Mouse (Mus musculus) layer of hippocampus, postnatal 36 days (tissue): ENCODE measurements around the gene Slc26a10. TPM values are rescaled to one million over a fixed set of nuclear protein-coding genes. Genes with fewer than 3 reads are reported as not detected.
A peak's percentile ranks its signal among the peaks of the same experiment; 100 is the strongest.
"Not testable (repeated sequence)": the region's sequence is repeated elsewhere in the genome, so short reads cannot be mapped to it uniquely, and the experiment has no call there.

ENCODE experiments used
- DNase-seq, 2 experiments: peaks; one replicate each; pipeline ENCODE4 v3.0.0; 2022
- total RNA-seq, 2 experiments: library from RNA; stranded (reverse); gene quantifications; 2 replicates each; pipeline ENCODE4 v1.2.3; 2021

Gene Slc26a10
- total RNA-seq, 2 experiments from 2014 or later: 15.6 to 27.2 TPM

DNA sequence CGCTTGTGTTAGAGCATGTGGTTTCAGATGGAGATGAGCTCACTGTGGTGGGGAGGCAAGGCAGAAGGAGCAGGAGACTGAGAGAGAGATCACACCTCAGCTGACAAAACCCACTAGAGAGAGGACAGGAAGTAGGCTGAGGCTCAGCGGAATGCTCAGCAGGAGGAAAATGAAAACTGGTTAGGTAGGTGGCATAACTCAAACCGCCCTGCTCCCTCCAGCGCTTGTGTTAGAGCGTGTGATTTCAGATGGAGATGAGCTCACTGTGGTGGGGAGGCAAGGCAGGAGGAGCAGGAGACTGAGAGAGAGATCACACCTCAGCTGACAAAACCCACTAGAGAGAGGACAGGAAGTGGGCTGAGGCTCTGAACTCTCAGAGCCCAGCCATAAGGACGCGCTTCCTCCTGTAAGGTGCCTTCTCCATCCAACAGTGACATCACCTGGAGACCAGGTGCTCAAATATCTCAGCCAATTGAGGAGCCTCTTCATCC, 17.6 kb downstream of the Slc26a10 start:
- not testable (repeated sequence) for DNase-seq

DNA sequence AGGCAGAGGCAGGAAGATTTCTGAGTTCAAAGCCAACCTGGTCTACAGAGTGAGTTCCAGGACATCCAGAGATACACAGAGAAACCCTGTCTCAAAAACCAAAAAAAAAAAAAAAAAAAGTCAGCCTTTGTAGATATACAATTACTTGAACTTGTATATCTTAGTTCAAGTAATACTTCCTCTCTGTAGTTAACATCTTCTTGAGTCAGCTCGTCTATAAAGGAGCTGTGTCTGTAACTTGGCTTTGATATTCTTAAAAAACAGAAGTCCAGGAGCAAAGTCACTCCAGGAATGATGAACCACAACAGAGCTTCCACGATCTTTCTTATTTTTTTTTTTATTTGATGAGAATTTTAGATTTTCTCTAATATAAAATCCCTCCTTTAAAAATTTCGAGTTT, 19.7 kb downstream of the Slc26a10 start:
- DNase-seq: no peak

GRCm38 (mm10) chr10:127160081-127160480, 20.4 kb downstream of the Slc26a10 start:
- peak in 1 of 2 experiments; percentile 9 for DNase-seq

GRCm38 (mm10) chr10:127158471-127158870, 22.0 kb downstream of the Slc26a10 start:
- DNase-seq: no peak

GRCm38 (mm10) chr10:127156511-127156910, 23.9 kb downstream of the Slc26a10 start:
- DNase-seq: no peak

DNA sequence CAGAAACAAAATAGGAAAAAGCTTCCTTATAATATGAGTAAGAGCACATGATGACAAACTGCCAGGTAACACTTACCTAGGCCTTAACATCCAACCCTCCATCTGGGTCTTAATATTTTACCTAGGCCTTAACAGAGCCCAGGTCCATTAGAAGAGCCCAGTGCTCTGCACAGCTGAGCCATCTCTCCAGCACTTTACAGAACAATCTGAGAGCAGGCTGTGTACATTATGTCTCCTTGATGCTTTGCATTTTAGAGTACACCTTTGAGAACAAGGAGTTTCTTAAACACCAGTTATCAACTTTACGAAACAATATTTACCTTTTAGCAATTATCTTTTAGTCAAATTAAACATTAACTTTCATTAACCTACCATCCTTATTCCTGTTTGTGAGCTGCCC, 24.4 kb downstream of the Slc26a10 start:
- DNase-seq: no peak

DNA sequence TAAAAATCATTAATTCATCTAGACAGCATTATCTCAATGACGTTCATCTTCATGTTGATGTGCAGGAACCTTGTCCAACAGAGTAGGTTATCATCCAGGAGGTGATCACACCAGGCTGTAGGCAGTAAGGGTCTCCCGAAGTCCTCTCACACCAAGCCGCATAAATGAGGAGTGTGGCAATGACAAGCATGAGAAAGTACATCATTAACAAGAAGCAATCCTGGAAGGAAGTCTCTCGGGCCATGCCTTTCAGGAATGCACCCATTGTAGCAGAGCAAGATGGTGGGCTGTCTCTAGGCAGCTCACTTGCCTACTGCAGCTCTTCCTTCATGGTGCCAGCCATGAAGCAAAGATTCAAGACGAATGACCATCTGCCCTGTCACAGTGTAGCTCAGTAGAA, 25.8 kb downstream of the Slc26a10 start:
- no peak for DNase-seq

GRCm38 (mm10) chr10:127154241-127154640, 26.2 kb downstream of the Slc26a10 start:
- no peak for DNase-seq

GRCm38 (mm10) chr10:127153323-127153722, 27.1 kb downstream of the Slc26a10 start:
- no peak for DNase-seq

GRCm38 (mm10) chr10:127152556-127152955, 27.9 kb downstream of the Slc26a10 start:
- DNase-seq: not testable (repeated sequence)

- DNase-seq: not testable (repeated sequence)
These were observed 29.2 kb downstream of the Slc26a10 start for GRCm38 (mm10) chr10:127151233-127151632.

- DNase-seq: no peak
These were observed 30.0 kb downstream of the Slc26a10 start for GRCm38 (mm10) chr10:127150471-127150872.

- no peak for DNase-seq
These were observed 33.3 kb downstream of the Slc26a10 start for GRCm38 (mm10) chr10:127147135-127147534.

- DNase-seq: no peak
These were observed 35.1 kb downstream of the Slc26a10 start for GRCm38 (mm10) chr10:127145303-127145702.

- no peak for DNase-seq
These were observed 35.9 kb downstream of the Slc26a10 start for GRCm38 (mm10) chr10:127144536-127144935.

- DNase-seq: no peak
These were observed 37.2 kb downstream of the Slc26a10 start for GRCm38 (mm10) chr10:127143228-127143627.

DNA sequence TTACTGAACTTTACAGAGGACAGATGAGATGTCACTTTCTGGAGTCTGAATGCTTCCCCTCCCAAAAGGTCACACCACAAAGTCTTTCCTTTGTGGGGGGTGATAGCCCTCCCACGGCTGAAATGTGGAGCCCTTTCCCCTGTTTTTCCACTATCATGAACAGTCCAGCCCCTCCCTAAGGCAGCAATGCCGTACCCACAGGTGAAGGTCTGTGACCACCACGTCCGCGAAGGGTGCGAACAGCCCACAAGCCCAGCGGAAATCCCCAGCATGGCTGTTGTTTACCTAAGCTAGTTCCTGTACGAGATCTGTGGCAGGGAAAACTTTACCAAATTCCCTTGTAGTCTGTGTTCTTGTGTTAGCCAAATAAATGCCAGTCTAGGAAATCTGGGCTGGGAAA, 38.9 kb downstream of the Slc26a10 start:
- no peak for DNase-seq

DNA sequence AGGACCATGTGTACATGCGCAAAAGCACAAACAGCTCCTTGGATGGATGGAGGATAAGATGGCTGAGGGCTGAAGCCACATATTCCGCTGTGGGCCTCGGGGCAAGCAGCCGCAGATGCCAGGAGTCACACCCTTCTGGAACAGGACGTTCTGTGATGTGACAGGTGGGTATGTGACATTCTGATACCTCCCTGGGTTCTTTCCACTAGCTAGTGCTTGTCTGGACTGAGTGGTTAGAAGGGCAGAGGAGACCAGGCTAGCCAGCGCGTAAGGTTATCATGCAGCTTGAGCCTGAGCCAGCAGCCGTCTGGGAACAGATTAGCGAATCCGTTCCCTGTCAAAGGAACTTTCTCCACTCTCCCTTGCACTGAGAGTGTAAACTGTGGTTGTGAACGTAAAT, 39.5 kb downstream of the Slc26a10 start:
- no peak for DNase-seq

DNA sequence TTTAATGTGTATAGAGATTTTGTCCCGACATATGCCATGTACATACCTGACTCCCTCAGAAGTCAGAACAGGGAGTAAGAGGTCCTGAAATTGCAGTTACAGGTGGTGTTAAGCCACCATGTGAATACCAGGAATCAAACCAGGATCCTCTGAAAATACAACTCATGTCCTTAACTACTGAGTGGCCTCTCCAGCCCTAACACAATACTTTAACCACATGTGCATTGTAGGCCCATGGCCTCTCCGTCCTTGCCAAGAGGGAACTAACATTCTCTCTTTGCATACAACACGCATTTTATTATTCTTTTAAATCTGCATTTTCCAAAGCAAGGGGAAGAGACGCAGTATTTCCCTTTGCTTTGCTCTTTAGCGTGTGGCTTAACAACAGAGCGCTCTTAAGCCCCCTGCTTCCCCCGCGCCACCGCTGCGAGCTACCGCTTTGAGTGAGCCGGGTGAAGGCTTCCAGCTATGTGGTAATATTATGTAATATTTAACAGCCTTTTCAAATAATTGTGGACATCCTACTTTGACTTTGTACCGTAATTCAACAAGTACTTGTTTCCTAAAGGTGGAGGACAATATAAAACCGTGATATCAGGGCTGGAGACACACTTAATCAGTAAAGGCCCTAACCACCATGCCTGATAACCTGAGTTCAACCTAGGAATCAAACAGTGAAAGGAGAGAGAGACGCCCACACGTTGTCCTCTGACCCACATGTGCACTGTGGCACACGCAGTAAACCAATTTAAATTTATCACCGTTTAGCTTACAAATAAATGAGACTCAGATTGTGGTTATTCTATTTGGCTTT, 41.9 kb downstream of the Slc26a10 start:
- DNase-seq: no peak

DNA sequence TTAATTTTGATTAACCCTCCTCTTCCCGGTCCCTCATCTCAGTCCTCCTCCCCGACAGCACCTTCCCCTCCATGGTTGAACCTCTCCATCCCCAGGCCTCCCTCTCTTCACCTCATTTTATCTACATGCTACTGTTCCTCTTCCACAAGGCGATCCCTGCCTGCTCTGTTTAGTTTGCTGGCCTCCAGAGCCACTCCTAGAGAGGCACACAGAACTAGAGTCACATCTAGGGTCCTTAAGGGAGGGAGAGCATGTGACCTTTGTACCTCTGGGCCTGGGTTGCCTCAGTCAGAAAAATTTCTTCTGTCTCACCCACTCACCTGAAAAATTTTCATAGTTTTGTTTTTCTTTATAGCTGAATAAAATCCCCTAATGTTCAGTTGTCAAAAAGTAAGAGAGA, 42.5 kb downstream of the Slc26a10 start:
- no peak for DNase-seq

DNA sequence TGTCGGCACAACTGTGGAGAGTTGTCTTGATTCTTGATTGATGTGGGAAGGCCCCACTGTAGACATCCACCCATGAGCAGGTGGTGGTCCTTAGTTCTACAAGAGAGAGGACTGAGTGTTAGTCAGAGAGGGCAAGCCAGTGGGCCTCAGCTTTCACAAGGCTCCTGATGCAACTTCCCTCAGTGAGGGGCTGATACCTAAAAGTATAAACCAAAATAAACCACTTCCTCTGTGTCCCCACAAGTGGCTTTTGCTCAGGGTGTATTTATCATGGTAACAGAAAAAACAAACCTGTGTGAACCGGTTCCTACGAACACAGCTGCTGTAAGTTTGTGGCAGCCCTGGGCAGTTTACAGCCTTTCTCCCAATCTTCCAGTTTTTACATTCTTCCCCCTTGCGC, 43.9 kb downstream of the Slc26a10 start:
- DNase-seq: no peak

GRCm38 (mm10) chr10:127135118-127135836, 45.2 kb downstream of the Slc26a10 start:
- DNase-seq: no peak

DNA sequence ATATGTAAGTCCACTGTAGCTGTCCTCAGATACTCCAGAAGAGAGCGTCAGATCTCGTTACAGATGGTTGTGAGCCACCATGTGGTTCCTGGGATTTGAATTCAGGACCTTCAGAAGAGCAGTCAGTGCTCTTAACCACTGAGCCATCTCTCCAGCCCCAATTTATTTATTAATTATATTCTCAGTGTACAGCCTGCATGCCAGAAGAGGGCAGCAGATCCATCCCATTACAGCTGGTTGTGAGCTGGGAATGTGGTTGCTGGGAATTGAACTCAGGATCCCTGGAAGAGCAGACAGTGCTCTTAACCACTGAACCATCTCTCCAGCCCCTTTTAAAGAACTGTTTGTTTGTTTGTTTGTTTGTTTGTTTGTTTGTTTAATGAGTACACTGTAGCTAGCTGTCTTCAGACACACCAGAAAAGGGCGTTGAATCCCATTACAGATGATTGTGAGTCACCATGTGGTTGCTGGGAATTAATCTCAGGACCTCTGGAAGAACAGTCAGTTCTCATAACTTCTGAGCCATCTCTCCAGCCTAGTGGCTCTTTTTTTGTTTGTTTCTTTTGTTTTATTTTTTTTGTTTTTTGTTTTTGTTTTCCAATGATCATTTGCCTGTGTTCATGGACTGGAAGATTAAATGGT, 45.9 kb downstream of the Slc26a10 start:
- DNase-seq: not testable (repeated sequence)
